Mouse (Mus musculus) myocyte (in vitro differentiated cells): Measurements from ENCODE around the gene Ankfy1. TPM values are rescaled to one million over a fixed set of nuclear protein-coding genes. Genes with fewer than 3 reads are reported as not detected.
"Not testable (repeated sequence)": the region's sequence is repeated elsewhere in the genome, so short reads cannot be mapped to it uniquely, and the experiment has no call there.

ENCODE experiments used
- H3K27me3 ChIP-seq: one replicate; pipeline ENCODE4 v1.6.1; 2011; ENCODE audit not compliant: control insufficient read depth, insufficient read depth, insufficient read length
- H3K36me3 ChIP-seq: one replicate; pipeline ENCODE4 v1.6.1; 2011; ENCODE audit not compliant: control insufficient read depth, insufficient read depth
- H3K4me2 ChIP-seq: one replicate; pipeline ENCODE4 v1.6.1; 2011; ENCODE audit warnings: low read depth, control low read depth
- H3K4me3 ChIP-seq: one replicate; pipeline ENCODE4 v1.5.1; 2011; ENCODE audit warnings: mild to moderate bottlenecking, control low read depth, moderate library complexity
- H3K79me2 ChIP-seq: one replicate; pipeline ENCODE4 v1.6.1; 2011; ENCODE audit not compliant: control insufficient read depth, insufficient read depth
- H3ac ChIP-seq: one replicate; pipeline ENCODE4 v1.6.1; 2011; ENCODE audit not compliant: control insufficient read depth, insufficient read length
- CEBPB ChIP-seq: IDR thresholded peaks from 2 replicates; pipeline ENCODE4 v1.6.1; 2011; ENCODE audit warnings: mild to moderate bottlenecking, moderate library complexity; ENCODE audit not compliant: poor library complexity, insufficient read depth, severe bottlenecking
- E2F4 ChIP-seq: IDR thresholded peaks from one replicate; pipeline ENCODE4 v1.6.1; 2011; ENCODE audit warnings: mild to moderate bottlenecking, control low read depth, moderate library complexity; ENCODE audit not compliant: insufficient read depth
- MAX ChIP-seq: IDR thresholded peaks from one replicate; pipeline ENCODE4 v1.6.1; 2011; ENCODE audit warnings: low read depth, mild to moderate bottlenecking, control low read depth
- MYOD1 ChIP-seq, 3 experiments: IDR thresholded peaks; one replicate each; pipeline ENCODE4 v1.6.1; 2011; ENCODE audit warnings: control low read depth in 2 of 3, low read depth in 2 of 3, mild to moderate bottlenecking in 2 of 3, moderate library complexity in 1 of 3; ENCODE audit not compliant: insufficient read length in 2 of 3, control insufficient read depth in 1 of 3
- MYOG ChIP-seq, 3 experiments: IDR thresholded peaks; one replicate each; pipeline ENCODE4 v1.6.1; 2011; ENCODE audit warnings: control low read depth in 2 of 3, low read depth in 2 of 3, mild to moderate bottlenecking in 2 of 3; ENCODE audit not compliant: insufficient read length in 2 of 3, control insufficient read depth in 1 of 3, insufficient read depth in 1 of 3
- POLR2A ChIP-seq: IDR thresholded peaks from one replicate; pipeline ENCODE4 v1.6.1; 2011; ENCODE audit warnings: low read depth, mild to moderate bottlenecking, control low read depth, moderate library complexity; ENCODE audit not compliant: insufficient read length
- POLR2AphosphoS2 ChIP-seq: IDR thresholded peaks from one replicate; pipeline ENCODE4 v1.6.1; 2011; ENCODE audit warnings: low read depth, control low read depth; ENCODE audit not compliant: insufficient read length
- REST ChIP-seq: IDR thresholded peaks from one replicate; pipeline ENCODE4 v1.6.1; 2011; ENCODE audit warnings: mild to moderate bottlenecking, control low read depth, moderate library complexity; ENCODE audit not compliant: insufficient read depth, insufficient read length
- SRF ChIP-seq: IDR thresholded peaks from one replicate; pipeline ENCODE4 v1.6.1; 2011; ENCODE audit warnings: low read depth; ENCODE audit not compliant: control insufficient read depth, insufficient read length
- TCF12 ChIP-seq: IDR thresholded peaks from one replicate; pipeline ENCODE4 v1.6.1; 2011; ENCODE audit warnings: mild to moderate bottlenecking, control low read depth; ENCODE audit not compliant: poor library complexity, insufficient read depth, severe bottlenecking
- TCF3 ChIP-seq: IDR thresholded peaks from one replicate; pipeline ENCODE4 v1.6.1; 2011; ENCODE audit warnings: low read depth, control low read depth; ENCODE audit not compliant: insufficient read length
- USF1 ChIP-seq: IDR thresholded peaks from one replicate; pipeline ENCODE4 v1.6.1; 2011; ENCODE audit warnings: low read depth, mild to moderate bottlenecking, control low read depth, moderate library complexity
- polyA plus RNA-seq: library from polyadenylated mRNA; unstranded; fragments of >200 nt; fragmentation: generic; extraction: Trizol; gene quantifications from one replicate; pipeline ENCODE4 v1.2.1, GENCODE M21; 2012; ENCODE audit warnings: missing spikeins

The Ankfy1 gene
- polyA plus RNA-seq, 1 experiment: 16.7 TPM

GRCm38 (mm10) chr11:72689115-72689514 lies 691 bp upstream of the Ankfy1 start:
- peak overlapping the region; percentile 89 for H3K4me3 ChIP-seq
- no peak for TF ChIP-seq TCF12
- no peak for TF ChIP-seq MAX
- TF ChIP-seq TCF3: no peak
- no peak for TF ChIP-seq REST
- no peak for TF ChIP-seq POLR2A
- TF ChIP-seq MYOG (IDR thresholded peaks at IDR 0.05; ENCODE audit: control insufficient read depth in 1 of 3, insufficient read depth in 1 of 3, insufficient read length in 2 of 3, low read depth in 2 of 3): no peak
- TF ChIP-seq MYOD1 (IDR thresholded peaks at IDR 0.05; ENCODE audit: control insufficient read depth in 1 of 3, insufficient read length in 2 of 3, low read depth in 2 of 3): no peak
- TF ChIP-seq POLR2AphosphoS2: no peak
- no peak for TF ChIP-seq E2F4
- TF ChIP-seq SRF: no peak
- no peak overlapping the region for H3ac ChIP-seq

GRCm38 (mm10) chr11:72692353-72692752 lies 2.5 kb downstream of the Ankfy1 start:
- no peak overlapping the region for H3K4me3 ChIP-seq

More at GRCm38 (mm10) chr11:72689115-72689514, 691 bp upstream of the Ankfy1 start:
- Histone ChIP-seq H3K79me2 (peaks cover 42% of the 10 kb centered on the region), H3K4me2 (peak overlapping the region; percentile 84), H3K27me3 (no peaks in the 10 kb centered on the region), H3K36me3 (peaks cover 11% of the 10 kb centered on the region)

GRCm38 (mm10) chr11:72695025-72695424 lies 5.2 kb downstream of the Ankfy1 start:
- Histone ChIP-seq H3K79me2 (peaks cover 100% of the 10 kb centered on the region), H3K27me3 (no peaks in the 10 kb centered on the region), H3K36me3 (peaks cover 5% of the 10 kb centered on the region), H3K4me3 (no peak overlapping the region), H3K4me2 (no peak overlapping the region), H3ac (no peak overlapping the region)
- TF ChIP-seq SRF (no peak), MYOD1 (IDR thresholded peaks at IDR 0.05; ENCODE audit: control insufficient read depth in 1 of 3, insufficient read length in 2 of 3, low read depth in 2 of 3) (no peak), USF1 (no peak), TCF12 (no peak), POLR2AphosphoS2 (no peak), MYOG (IDR thresholded peaks at IDR 0.05; ENCODE audit: control insufficient read depth in 1 of 3, insufficient read depth in 1 of 3, insufficient read length in 2 of 3, low read depth in 2 of 3) (no peak)

More at GRCm38 (mm10) chr11:72692353-72692752, 2.5 kb downstream of the Ankfy1 start:
- Histone ChIP-seq H3K27me3 (no peaks in the 10 kb centered on the region), H3K36me3 (no peaks in the 10 kb centered on the region), H3ac (no peak overlapping the region), H3K79me2 (peaks cover 75% of the 10 kb centered on the region), H3K4me2 (no peak overlapping the region)
- TF ChIP-seq CEBPB (no peak), POLR2AphosphoS2 (no peak), SRF (no peak), MYOG (IDR thresholded peaks at IDR 0.05; ENCODE audit: control insufficient read depth in 1 of 3, insufficient read depth in 1 of 3, insufficient read length in 2 of 3, low read depth in 2 of 3) (no peak), MAX (no peak), USF1 (no peak), TCF12 (no peak), E2F4 (no peak), POLR2A (no peak), MYOD1 (IDR thresholded peaks at IDR 0.05; ENCODE audit: control insufficient read depth in 1 of 3, insufficient read length in 2 of 3, low read depth in 2 of 3) (no peak), REST (no peak), TCF3 (no peak)

GRCm38 (mm10) chr11:72696368-72696971 lies 6.7 kb downstream of the Ankfy1 start:
- H3K79me2 ChIP-seq: peaks cover 100% of the 10 kb centered on the region
- H3K4me3 ChIP-seq: no peak overlapping the region
- H3K4me2 ChIP-seq: no peak overlapping the region
- TF ChIP-seq CEBPB: no peak
- no peak for TF ChIP-seq MAX
- TF ChIP-seq REST: no peak
- TF ChIP-seq TCF12: no peak
- TF ChIP-seq MYOD1 (IDR thresholded peaks at IDR 0.05; ENCODE audit: control insufficient read depth in 1 of 3, insufficient read length in 2 of 3, low read depth in 2 of 3): no peak
- peaks cover 9% of the 10 kb centered on the region for H3K36me3 ChIP-seq
- H3ac ChIP-seq: no peak overlapping the region
- H3K27me3 ChIP-seq: no peaks in the 10 kb centered on the region

GRCm38 (mm10) chr11:72697323-72697722 lies 7.5 kb downstream of the Ankfy1 start:
- Histone ChIP-seq H3K4me2 (no peak overlapping the region), H3K79me2 (peaks cover 100% of the 10 kb centered on the region), H3K4me3 (no peak overlapping the region), H3K36me3 (peaks cover 9% of the 10 kb centered on the region), H3K27me3 (no peaks in the 10 kb centered on the region), H3ac (no peak overlapping the region)
- no peak for TF ChIP-seq E2F4
- no peak for TF ChIP-seq MYOG (IDR thresholded peaks at IDR 0.05; ENCODE audit: control insufficient read depth in 1 of 3, insufficient read depth in 1 of 3, insufficient read length in 2 of 3, low read depth in 2 of 3)
- TF ChIP-seq MYOD1 (IDR thresholded peaks at IDR 0.05; ENCODE audit: control insufficient read depth in 1 of 3, insufficient read length in 2 of 3, low read depth in 2 of 3): no peak
- TF ChIP-seq POLR2AphosphoS2: no peak
- no peak for TF ChIP-seq USF1

GRCm38 (mm10) chr11:72705111-72705510 lies 15.3 kb downstream of the Ankfy1 start:
- not testable (repeated sequence) for H3K4me3 ChIP-seq, H3K36me3 ChIP-seq, H3K4me2 ChIP-seq, H3ac ChIP-seq, H3K27me3 ChIP-seq
- H3K79me2 ChIP-seq: peaks cover 97% of the 10 kb centered on the region
